Mouse (Mus musculus) CD8-positive naive resting alpha-beta T cell, adult 2 months (primary cell): ENCODE results near the gene Casp9.
A peak's percentile ranks its signal among the peaks of the same experiment; 100 is the strongest.

ENCODE experiments used
- DNase-seq, 2 experiments: peaks; one replicate each; pipeline ENCODE4 v3.0.0; 2022; ENCODE audit warnings: low read depth in 2 of 2, low spot score in 2 of 2

The Casp9 gene

DNA sequence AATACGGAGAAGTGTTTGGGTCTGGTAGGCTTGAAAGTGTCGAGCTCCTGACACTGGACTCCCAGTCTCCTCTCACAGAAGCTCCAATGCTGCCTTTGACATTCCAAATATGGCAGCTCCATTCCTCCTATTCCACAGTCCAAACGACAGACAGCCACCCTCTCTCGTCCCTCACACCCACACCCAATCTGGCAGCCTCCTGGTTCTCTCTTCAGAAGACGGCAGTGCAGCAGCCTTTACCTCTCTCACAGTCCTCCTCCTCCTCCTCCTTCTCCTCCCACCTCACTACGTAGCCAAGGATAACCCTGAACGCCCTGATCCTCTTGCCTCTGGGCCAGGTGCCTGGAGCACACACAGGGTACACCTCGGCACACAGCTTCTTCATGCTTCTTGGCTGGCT, 13.6 kb upstream of the Casp9 start:
- DNase-seq: no peak

DNA sequence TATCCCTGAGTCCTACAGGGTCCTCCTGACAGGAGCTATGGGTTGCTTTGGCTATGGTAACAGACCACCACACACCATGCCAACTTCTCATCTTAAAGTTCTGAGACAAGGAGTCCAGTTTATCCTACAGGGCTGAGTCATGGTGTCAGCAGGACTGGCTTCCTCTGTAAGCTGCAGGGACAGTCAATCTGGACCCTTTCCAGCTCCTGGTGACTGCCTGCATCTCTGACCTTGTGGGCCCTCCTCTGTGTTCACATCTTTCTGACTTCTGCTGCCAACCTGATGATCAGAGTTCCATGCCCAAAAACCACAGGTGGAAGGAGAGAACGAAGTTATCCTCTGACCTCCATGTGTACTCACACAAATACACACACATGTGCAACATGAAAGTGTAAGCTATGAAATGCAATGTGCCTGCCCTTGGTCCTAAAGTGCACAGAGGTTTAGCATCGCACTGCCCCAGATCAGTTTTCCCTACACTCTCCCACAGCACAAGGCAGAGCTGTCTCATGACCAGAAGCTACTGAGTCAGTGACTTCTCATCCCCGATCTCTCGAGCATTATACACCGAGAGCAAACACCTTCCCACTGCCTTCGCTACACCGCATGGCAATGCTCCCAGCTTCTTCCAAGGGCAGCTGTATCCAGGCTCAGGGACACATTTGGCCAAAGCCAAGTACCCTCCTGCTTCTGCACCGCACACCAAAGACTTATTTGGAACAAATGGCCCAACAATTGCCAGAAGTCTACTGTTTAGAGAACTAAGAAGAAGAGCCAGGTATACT, 12.0 kb upstream of the Casp9 start:
- DNase-seq: no peak

DNA sequence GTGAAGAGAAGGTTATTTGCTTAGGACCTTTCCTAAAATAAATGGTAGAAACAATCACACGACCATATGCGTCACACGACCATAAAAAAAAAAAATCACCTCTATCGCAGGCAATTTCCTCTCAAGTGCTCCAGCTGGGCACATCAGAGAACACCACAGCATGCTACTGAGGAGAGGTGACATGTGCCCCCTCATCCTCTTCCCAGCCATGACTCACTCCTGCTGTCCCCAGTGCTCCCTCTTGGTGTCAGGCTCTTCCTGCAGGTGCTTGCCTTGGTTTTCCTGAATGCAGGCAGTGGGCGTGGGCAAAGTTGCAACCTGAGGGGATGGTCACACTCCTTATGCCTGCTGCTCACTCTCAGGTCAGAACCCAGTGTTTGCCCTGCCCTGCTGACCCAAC, 8.6 kb upstream of the Casp9 start:
- DNase-seq: no peak

DNA sequence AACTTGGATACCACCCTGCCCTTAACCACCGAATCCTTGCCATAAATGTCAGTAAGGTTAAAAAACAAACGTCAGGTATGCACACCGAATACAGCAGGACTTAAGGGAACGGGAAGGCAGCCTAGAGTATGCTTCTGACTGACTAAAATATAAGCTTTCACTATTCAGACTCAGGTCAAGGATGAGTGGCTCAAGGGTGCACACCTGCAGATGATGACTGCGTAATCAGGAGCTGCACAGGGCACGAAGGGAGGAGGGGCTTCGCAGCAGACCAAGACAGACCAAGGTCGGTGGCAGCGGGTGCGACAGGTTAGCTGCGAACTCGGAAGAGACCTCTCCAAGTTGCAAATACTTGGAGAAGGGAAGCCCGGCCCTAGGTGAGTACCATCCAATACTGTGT, 7.3 kb upstream of the Casp9 start:
- no peak for DNase-seq

DNA sequence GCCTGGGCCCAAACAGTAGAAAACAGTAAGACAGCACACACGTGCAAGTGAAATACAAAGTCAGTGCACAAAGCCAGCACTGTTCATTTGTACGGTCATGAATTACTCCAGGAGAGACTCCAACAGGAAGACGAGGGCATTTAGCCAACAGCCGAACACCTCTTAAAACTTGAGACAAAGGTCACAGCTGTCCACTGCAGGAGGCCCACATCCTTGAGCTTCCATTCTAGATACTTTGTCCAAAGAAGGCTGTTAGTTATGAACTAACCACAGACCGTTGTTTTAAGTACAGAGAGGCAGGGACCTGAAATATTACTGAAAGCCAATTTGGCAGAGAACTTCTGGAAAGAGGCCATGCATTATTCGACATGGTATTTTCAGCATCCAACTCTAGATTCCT, 6.4 kb upstream of the Casp9 start:
- no peak for DNase-seq

DNA sequence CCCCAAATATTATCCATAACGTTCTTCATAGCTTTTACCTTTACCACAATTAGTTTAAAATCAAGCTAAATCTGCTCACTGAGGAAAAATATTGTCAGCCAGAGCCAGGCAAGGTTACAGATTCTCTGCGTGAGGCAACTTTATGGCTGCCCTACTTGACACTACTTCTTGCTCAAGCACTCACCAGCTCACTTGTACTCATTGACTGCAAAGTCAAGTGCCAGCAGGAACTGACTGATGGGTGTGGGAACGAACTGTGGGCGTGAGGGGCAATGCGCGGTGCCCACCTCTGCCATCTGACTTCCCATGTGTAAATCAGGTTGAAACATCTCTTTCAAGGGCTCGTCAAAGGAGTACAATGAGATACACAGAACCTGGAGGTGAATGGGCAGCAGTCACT, 6.0 kb upstream of the Casp9 start:
- DNase-seq: no peak

DNA sequence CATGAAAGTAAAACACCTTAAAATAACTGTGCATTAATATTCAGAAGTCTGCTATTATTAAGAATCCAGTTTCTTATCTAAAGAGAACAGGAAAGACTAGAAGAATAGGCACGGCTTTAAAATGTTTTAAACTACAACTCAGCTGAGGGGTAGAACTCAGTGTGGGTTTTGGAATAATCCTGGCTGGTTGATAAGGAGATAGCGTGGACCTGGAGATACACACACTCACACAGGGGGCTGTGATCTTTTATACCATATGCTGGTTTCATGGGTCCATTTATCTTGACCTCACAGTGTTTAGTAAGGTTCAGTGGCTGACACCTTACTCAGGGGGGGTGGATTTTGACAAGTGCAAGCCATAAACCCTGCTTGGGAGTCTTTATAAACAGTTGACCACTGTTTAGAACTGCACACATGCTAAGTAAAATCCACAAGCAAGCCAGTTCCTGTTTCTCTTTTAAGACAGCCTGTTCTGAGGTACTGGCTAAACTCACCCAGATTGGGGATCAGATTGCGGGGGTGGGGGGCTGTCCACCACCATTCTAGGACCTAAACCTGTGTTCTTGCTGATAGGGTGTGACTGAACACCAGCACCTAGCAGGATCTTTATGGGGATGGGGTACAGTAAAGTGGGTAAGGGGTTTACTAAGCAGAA, 3.7 kb upstream of the Casp9 start:
- no peak for DNase-seq

DNA sequence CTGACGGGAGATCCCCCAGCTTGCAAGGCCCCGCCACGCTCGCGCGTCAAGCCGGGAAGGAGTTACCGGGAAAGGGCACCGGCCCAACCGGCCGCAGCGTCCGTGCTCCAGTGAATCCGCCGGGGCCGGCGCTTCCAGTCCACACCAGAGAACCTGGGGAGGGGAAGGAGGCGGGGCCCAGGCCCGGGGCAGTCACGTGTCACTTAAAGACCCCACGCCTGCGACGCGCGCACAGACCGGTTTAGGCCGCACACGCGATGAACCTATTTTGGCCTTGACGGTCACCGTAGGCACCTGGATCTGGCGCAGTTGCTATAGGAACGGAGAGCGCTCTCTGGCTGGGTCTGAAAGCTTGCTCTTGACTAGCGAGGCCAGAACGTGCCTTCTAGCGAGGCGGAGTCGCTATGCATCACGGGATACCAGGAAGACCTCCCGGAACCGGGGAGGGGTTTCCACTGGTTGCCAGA, 2.9 kb upstream of the Casp9 start, which contains the start of gene Dnajc16:
TSS of gene Dnajc16 (minus strand) at position 408 of the 467 bp plus-strand sequence.
- peak; percentile 86 to 87 for DNase-seq

DNA sequence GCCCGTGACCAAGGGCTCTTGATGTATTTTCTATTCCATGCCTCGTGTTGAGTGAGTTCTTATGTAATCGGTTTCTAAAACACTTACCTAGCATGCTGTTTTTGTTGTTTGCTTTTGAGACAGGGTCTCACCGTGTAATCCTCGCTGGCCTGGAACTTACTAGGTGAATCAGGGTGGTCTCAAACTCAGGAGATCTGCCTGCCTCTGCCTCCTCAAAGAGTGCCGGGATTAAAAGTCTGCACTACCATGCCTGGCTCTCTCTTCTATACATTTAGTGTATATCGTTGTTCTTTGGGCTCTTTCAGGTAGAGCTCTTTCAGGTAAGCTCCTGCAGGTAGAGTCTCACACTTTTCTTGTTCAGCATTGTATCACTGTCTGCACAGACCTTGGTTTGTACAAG, 1.9 kb upstream of the Casp9 start:
- DNase-seq: no peak

DNA sequence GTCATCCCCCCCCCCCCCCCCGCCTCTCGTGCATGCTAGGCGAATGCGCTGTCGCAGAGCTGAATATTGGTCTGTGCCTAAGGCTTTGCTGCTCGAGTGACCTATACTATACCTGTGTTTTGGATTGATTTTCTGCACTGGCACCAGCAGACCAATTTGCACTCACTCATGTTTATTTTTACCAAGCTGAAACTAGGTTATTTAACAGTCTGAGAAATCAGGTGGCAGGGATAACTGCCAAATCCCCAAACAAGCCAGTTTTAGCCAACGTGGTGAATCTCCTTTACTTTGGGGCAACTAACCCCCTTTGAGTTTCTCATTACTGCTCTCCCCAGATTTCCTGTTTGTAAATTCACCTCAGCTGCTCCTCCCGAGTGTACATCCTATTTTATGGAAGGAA, 1.5 kb upstream of the Casp9 start:
- no peak for DNase-seq

DNA sequence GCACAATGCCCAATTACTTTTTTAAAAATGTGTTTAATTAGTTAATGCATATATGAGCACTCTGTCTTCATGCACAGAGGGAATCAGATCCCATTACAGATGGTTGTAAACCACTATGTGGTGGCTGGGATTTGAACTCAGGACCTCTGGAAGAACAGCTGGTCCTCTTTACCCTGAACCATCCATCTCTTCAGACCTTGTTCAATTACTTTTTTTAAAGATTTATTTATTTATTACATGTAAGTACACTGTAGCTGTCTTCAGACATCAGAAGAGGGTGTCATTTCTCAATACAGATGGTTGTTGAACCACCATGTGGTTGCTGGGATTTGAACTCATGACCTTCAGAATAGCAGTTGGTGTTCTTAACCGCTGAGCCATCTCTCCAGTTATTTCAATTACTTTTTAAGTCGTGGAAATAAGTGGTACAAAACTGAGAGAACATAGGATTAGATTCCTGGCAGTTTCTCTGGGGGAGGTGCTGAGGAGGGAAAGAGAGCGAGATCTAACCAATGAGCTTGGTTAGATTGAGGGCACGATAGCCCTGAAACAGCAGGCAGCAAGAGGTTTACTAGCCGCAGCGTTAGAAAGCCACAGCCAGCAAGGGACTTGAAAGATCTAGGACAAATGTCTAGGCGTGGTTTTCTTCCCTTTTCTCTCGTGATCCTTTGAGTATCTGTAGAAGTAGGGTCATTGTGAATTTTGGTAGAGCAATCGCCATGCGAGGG, 694 bp upstream of the Casp9 start:
- no peak for DNase-seq

DNA sequence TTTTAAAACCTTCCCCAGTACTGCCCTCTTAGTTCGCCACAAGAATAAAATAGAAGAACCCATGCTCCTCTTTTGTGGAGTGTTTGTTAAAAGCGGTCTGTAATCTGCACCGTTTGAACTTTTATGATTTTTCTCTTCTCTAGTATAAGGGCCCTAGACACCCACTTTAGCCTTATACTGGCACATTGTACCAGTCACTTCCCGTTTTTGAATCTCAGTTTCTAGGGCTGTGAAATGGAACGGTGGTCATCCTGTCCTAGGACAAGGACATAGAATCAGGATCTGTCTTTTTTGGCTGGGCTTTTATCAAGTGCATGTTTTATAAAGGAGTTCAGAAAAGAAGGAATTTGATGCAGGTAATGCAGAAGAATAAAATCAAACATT, 732 bp downstream of the Casp9 start:
- DNase-seq: no peak

DNA sequence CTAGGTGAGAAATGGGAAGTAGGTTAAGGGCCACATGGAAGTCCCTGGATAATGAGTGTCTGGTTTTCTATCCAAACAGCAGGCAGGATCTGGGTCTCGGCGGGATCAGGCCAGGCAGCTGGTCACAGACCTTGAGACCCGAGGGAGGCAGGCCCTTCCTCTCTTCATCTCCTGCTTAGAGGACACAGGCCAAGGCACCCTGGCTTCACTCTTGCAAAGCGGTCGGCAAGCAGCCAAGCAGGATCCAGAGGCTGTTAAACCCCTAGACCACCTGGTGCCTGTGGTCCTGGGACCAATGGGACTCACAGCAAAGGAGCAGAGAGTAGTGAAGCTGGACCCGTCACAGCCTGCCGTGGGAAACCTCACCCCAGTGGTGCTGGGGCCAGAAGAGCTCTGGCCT, 2.9 kb downstream of the Casp9 start:
- no peak for DNase-seq

DNA sequence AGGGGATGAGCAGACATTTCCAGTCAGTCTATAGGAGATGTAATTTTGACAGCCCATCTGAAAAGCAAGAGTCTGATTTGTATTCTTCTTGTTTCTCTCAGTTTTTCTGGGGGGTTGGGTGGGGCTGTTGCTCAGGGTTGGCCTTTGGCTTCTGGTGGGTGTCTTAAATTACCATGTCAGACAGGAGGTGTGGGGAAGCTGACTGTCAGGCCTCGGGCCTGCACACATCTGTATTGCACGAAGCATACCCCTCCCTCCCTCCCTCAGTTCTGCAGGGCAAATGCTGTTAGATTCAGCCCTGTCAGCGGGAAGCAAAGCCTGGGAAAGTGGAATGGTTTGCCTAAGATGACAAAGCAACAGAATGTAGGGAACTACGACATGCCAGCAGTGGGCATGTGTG, 3.5 kb downstream of the Casp9 start:
- DNase-seq: no peak

DNA sequence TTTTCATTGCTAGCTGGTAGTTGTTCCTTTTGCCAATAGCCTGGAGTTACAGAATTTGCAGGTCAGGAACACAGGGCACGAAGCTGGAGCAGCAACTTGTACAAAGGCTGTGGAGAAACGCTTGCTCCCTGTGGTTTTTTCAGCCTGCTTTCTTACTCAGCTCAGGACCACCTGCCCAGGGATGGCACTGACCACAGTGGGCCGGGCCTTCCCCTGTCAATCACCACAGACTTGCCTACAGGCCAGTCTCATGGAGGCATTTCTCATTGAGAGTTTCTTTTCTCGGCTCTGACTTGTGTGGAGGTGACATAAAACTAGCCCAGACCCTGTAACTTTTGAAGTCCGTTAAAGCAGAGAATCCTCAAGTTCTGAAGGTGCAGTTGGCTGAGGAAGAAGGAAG, 4.1 kb downstream of the Casp9 start:
- no peak for DNase-seq

DNA sequence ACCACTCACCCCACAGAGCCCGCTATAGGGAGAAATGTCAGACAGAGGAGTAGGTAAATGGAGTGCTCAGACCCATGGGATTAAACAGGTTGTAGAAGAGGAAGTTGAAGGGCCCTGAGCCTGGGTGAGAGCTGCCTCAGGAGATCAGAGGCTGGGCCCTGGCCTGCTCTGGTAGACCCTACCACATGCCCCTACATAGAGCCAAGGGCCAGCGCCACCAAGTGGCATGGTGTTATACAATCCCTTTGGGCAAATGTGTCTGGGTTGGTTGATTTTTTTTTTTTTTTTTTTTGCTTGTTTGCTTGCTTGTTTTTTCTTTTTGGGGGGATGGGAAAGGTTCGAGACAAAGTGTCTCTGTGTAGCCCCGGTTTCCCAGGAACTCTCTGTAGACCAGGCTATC, 10.7 kb downstream of the Casp9 start:
- no peak for DNase-seq

DNA sequence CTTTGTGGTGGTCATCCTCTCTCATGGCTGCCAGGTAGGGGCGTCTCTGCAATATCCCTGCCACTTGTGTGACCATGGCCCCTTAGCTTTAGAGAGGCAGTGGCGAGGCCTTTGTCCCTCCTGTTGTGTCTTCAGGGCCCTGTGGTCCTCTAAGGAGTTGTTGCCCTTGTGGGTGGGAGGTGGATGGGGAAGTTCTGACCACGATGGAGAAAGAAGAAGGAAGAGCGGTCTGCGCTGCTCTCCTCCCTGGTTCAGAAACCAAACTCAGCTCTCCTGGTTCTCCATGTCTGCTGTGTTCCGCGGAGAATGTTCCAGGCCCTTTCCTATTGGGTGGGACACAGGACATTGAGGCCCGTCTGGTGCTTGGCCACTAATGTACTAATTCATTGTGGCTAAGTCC, 12.5 kb downstream of the Casp9 start:
- DNase-seq: no peak

DNA sequence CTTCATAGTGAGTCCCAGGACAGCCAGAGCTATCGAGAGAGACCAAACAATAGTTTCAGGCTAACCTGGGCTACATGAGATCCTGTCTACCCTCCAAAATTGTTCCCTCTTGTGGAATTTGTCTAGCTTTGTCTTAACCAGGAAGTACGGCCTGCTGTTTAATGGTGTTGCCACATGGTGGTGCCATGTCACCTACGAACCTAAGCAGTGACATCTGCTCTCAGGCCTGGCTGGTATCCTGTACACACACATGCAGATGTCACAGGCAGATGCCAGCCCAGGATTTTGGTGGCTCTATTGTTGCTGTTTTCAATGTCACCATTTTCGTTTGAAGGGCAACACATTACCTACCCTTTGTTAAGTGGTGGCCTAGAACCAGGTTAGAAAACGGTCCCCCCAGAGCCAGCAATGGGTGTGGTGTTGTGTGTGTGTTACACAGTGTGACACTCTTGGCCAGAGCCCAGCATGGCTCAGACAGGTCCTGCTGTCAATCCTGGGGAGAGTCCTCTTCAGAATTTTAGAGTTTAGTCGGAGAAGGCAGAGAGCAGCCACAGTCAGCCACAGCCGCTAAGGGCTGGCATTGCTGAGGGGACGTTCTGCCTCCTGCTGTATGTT, 16.5 kb downstream of the Casp9 start:
- DNase-seq: no peak

DNA sequence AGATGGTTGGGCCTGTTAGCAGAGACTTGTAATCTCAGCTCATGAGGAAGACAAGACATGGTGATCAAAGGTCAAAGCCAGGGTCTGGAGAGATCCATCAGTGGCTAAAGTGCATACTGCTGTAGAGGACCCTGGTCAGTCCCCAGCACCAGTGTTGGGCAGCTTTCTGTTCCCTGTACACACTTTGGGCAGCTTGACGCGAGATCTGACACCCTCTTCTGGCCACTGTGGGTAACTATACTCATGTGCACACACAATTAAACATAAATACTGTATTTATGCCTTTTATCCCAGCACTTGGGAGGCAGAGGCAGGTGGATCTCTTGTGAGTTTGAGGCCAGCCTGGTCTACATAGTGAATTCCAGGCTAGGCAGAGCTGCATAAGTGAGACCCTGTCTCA, 17.6 kb downstream of the Casp9 start:
- no peak for DNase-seq

DNA sequence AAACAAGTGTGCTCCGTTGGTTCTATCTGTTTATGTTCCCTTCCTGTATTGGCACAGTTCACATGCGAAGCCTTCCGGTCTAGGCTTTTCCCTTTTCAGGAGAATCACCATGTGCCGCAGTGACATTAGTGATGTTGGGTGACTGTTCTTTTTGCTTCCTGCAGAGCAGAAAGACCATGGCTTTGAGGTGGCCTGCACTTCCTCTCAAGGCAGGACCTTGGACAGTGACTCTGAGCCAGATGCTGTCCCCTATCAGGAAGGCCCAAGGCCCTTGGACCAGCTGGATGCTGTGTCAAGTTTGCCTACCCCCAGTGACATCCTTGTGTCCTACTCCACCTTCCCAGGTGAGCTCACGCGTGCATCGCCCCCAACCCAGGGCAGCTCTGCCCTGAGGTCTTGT, 18.0 kb downstream of the Casp9 start:
- DNase-seq: no peak

DNA sequence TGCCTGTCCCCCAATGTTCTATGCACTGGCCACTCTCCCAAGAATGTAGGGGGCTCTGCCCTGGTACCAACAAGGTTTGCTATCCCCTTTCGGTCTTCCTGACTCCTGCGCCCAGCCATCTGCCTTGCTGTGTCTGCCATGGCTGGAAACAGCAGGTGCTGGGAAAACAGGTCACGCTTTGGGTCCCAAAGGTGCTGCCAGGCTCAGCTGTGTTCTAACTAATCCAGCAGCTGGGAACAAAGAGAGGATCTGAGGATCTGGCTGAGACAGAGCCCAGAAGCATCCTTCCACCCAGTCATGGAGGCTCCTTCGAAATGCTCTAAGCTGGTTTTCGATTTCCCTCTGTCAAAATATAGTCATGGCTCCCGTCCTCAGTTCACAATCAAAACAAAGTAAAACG, 22.9 kb downstream of the Casp9 start:
- DNase-seq: no peak
